Mouse (Mus musculus) MEL-GATA-1-ER (cell line): ENCODE data around the gene Yy2.

Source experiments
- DNase-seq: peaks from one replicate; pipeline ENCODE4 v3.0.0-alpha.2; 2012; ENCODE audit warnings: low read depth; ENCODE audit errors: extremely low read depth

Gene Yy2

DNA sequence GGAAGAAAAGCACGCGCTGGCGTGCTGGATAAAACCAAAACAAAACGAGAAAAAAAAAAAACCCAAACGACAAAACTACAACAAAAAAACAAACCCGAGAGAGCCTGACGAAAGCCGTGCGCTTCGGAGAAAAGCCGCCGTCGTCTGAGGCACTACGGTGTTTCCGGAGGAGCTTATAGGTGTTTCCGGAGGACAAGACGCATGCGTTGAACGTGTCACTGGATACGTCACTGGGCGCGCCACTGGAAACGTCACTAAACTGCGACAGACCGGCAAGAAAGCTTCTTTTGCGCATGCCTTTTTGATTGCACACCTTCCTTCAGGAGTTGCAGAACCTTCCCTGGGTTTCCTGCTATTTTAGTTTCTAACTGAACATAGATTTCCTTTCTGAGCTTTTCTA, at the start of gene Yy2:
TSS of gene Yy2 (minus strand) at position 146 of the 400 bp plus-strand sequence.
- DNase-seq, result no peak

DNA sequence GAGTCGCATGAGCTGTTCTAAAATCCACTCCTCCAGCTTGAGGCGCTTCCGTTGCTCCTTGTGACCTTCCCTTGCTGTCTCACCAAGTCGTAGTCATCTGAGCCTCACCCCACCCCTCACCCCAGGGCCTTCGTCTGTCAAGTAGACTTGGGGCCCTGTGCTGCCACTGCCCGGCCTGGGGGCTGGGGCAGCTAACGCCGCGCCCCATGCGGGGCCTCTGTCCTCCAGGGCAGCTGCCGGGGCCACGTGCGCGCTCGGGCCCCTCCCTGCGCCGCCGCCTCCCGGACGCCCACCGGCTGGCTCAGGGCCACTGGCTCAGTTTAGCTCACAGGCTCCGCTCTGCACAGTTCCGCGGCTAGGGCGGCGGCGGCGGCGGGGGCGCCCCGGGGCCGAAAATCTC, 44.1 kb upstream of the Yy2 start:
- no peak for DNase-seq

DNA sequence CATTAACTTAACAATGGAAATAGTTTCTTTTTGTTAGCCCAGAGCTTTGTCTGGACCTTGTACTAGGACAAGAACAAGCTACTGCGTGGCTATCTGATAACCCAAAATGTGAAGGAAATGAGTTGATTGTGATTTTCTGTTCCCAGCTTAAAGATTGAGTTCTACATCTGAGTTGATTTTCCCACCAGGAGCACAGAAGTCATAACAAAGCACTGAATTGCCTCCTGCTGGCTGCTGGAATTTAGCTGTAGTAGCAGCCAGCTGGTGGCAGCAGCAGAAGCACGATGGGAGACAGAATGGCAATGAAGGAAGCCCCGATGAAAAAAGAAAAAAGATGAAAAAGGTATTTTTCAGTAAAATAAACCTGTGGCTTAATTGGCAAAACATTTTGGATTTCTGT, 32.7 kb upstream of the Yy2 start:
- no peak for DNase-seq

DNA sequence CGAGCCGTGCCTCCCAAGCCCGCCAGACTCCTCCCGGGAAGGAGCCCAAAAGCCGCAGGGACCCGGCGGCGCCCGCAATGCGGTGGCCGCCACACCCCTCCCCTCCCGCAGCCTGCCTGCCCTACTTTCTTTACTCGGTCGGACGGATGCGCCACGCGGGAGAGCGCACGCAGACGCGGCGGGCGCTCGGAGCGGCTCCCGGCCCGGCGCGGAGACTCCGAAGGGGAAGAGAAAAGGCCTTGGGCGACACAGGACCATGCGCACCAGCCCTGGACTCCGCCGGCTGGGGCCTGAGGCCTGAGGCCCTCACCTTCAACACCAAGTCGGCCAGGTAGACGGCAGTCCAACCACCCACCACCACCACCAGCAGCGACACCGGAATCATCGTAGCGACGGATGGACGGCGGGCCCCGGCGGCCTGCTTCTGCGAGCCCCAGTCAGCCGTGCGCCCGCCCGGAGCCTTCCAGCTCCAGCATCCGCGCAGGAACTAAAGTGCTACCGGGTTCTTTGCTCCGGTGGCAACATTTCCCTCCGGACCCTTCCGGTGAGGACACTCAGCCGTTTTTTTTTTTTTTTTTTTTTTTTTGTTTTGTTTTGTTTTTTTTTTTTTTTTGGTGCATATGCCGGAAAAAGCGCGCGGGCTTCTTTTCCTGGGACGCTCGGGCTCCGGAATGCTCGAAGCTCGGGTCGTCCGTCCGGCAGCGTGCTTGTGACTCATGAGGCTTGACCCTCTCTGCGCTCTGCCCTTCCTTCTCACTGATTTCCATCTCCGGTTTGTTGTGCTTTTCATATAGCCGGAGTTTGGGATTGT, 29.6 kb upstream of the Yy2 start, which contains the start of gene Mbtps2:
TSS of gene Mbtps2 (minus strand) at position 530 of the 811 bp plus-strand sequence.
- peak; percentile 55 for DNase-seq

DNA sequence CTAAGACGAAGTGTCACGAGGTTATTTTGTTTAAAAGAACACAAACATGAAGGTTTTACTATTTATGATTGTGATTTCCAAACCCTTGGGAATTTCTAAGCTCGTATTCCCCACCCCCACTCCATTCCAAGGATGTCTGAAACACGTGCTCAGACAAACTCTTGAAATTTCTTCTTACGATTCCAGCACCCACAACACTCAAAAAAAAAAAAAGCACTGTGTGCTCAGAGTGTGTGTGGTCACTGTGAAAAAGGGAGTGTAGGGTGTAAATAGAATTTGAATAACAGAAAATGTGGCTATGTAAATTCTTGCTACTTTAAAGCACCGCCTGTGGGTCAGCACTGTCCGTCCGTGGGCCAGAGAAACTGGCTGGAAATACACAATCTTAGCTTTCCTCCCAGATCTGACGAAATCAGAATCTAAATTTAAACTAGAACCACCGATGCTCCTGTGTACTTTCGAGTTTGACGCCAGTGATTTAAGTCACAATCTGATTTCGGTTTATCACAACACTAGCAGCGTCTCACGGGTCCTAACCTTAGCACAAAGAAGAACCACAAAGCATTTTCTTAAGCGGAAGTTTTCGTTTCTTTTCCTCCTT, 28.9 kb upstream of the Yy2 start:
- no peak for DNase-seq

DNA sequence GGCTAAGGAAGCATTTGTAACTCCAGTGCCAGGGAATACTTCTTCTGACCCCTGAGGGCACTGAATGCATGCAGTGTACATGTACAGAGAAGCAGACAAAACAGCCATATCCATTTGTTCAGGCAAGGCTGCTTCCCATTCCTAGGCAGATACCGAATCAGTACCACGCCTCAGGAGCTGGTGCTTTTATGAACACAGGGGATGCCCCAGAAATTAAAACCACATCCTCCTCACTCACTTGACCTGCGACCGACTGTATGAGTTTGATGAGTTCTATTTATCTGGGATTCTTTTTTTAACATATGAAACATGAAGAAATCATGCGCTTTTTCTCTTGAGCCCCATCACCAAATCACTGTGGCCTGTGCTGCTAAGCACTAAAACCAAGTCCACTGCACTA, 28.0 kb upstream of the Yy2 start:
- no peak for DNase-seq

DNA sequence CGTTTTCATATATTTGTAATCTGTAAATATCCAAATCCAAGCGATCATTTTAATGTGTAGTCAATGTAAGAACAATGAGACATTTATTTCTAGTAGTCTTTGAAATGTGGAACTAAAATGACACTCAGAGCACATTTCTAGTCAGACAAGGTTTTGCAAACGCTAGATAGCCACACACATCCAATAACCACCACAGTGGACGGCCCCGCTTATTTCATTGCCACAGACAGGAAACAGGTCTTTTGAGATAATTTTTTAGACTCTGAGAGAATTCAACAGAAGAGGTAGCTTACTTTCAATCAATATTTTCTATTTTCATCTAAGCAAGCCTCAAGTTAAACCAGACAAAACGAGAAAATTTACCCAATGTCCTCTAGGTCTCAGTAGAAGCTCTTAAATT, 27.1 kb upstream of the Yy2 start:
- peak; percentile 80 for DNase-seq

DNA sequence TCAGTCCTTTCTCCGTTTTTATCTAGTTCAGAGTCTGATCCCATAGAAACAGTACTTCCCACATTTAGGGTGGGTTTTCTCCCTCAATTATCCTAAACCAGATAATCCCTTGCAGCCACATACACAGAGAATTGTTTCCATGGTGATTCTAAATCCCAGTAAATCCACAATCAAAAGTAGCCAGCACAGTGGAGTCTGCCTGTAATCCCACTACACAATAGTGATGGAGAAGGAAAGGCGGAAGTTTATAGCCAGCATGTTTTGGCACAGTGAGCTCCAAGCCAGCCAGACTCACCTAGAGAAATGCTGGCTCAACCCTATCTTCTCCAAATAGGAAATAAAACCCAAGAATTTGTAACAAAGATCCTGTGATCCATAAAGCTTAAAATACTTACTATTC, 25.8 kb upstream of the Yy2 start:
- no peak for DNase-seq

DNA sequence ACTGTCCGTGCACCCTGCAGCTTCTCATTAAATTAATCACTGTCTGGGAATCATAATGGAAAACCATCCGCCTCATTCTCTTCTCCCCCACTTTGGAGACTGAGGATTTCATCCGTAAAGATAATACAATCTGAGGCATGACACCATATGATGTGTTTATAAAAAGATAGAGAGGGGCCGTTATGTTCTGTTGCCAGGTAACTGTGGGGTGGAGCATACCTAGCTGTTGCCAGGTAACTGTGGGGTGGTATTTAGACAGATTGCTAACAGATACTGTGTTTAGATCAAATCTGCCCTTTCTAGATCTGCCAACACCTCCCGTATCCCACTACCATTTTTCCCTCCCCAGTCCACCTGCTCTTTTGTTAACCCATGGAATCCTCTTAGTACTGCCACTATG, 18.2 kb upstream of the Yy2 start:
- no peak for DNase-seq

DNA sequence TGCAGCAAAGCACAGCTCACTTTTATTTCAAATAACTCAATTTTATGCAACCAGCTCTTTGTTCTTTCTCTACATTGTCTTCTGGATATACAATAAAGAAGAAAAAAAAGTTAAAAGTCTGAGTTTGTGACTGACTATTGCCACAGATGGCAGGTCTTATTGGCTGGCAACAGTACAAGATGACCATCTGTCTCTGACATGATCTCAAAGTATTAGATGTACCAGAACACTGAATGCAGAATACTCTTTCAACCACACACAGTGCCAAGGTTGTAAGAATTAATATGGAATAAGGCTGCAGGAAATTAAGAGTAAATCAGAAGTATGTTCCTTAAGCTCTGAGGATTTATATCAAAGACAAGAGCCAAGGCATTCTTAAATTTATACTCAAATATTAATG, 17.6 kb upstream of the Yy2 start:
- no peak for DNase-seq

DNA sequence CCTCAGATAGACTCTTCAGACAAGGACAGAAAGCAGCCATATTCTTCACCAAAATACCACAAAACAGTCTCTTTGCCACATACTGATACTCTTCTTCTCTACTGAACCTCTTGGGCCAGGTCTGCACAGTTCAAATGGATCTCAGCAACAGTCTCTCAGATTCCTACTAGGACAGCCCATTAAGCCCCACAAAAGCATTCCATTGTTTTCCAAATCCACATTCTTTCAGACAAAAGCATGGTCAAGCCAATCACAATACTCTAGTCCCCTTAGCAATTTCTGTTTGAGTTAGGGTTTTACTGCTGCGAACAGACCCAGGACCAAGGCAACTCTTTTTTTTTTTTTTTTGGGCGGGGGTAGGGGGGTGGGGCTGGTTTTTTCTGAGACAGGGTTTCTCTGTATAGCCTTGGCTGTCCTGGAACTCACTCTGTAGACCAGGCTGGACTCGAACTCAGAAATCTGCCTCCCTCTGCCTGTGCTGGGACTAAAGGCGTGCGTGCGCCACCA, 10.4 kb upstream of the Yy2 start:
- DNase-seq, result no peak

DNA sequence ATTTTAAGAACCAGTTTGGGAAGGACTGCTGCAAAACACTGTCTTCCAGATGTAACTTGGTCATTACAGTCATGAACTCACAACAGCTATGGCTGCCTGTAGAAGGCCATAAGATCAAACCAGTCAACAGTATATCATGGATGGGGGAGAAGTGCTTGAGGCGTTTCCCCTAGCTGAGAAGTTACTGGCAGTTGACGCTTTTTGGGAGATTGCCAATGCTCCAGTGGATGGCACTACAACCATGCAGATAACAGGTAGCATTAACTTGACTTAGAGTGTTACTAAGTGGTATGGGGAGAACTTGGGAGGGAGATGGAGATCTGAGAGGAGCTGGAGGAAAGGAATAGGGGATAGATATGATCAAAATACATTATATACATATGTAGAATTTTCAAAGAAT, 5.9 kb upstream of the Yy2 start:
- no peak for DNase-seq

DNA sequence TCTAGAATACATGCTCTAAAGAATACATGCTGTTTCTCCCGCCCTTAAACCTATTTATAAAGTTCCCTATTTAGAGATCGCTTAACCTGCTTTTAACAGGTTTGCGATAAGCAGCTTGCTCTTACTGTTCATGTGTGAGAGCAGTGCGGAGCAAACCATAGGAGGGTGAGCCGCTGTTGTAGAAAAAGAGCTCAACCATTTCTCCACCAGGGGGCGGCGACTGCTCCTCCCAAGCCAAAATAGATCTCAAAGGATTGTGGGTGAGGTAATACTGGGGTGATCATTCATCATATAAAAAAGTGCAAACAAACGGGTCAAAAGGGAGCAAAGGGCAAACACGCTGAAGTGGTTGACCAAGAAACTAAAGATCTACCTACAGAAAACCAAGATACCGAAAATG, 5.0 kb downstream of the Yy2 start:
- no peak for DNase-seq

DNA sequence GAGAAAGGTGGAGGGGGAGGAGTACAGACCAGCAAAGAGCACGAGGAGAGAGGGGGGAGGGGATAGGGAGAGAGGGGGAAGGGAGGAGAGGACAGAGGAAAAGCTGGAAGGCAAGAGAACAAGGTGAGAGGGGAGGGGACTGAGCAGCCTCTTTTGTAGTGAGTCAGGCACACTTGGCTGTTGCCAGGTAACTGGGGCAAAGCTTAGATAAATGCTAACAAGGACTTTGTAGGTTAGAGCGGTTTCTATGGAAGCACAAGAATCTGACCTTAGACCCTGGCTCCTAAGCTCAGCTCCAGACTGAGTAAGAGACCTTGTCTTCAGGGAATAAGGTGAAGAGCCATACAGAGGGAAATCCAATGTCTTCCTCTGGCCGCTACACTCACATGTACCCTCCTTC, 21.7 kb downstream of the Yy2 start:
- DNase-seq, result no peak
